ENCODE assay signal across 9 mouse cellular contexts in genomic region chr4:101349413-101349812, GRCm38 (mm10).
DNase-seq lines count a peak whose midpoint lies in the region; ATAC-seq and TF ChIP-seq lines count a peak whose summit lies in the region.
"Had no signal": no experiment of that assay in that cellular context is flagged by ENCODE, and none has a peak within 500 bp of the region (broad histone marks: within the 10 kb centered on the region; RNA-seq: fewer than 3 reads in every experiment).

No protein-coding gene starts in this region.

- H3K36me3 ChIP-seq in kidney, postnatal 0 days (ENCODE audit: insufficient read depth, low read length): peaks cover 9% of the 10 kb centered on the region
- peaks cover 8% of the 10 kb centered on the region for H3K36me3 ChIP-seq in kidney, embryonic 14.5 days (ENCODE audit: control insufficient read depth, insufficient read depth, low read length)
- no peaks in the 10 kb centered on the region for H3K36me3 ChIP-seq in CH12.LX (replicated peaks in 1 of 2; ENCODE audit: control insufficient read depth in 1 of 2, insufficient read depth in 1 of 2, low read length in 1 of 2)

- TF ChIP-seq EP300 in CH12.LX (IDR thresholded peaks at IDR 0.05; ENCODE audit: low read length): no peak

- POLR2A ChIA-PET in Patski (lab: Charles Lee): no interaction called here

- H3K27me3 ChIP-seq in kidney, postnatal 0 days (ENCODE audit: insufficient read depth, low read length): no peaks in the 10 kb centered on the region
- no peaks in the 10 kb centered on the region for H3K27me3 ChIP-seq in kidney, embryonic 14.5 days (ENCODE audit: control insufficient read depth, insufficient read depth, low read length)
- H3K27me3 ChIP-seq in CH12.LX (replicated peaks): peaks cover 5% of the 10 kb centered on the region
- H3K27me3 ChIP-seq in Patski: no peaks in the 10 kb centered on the region
- H3K27me3 ChIP-seq: heart, embryonic 13.5 days; megakaryocyte, embryonic 14.5 days had no signal

- no peak for TF ChIP-seq POLR2A in CH12.LX (IDR thresholded peaks at IDR 0.05; ENCODE audit: low read depth, low read length)
- TF ChIP-seq POLR2A in cortical plate, adult 2 months (IDR thresholded peaks at IDR 0.05; ENCODE audit: extremely low read depth, insufficient read depth, low read length): no peak

- TF ChIP-seq CTCF in kidney, postnatal 0 days (IDR thresholded peaks at IDR 0.05; ENCODE audit: low read depth): peak; percentile 79
- TF ChIP-seq CTCF in CH12.LX (conservative IDR thresholded peaks at IDR 0.05 in 1 of 2, IDR thresholded peaks at IDR 0.05 in 1 of 2; ENCODE audit: low read depth in 2 of 2, low read length in 2 of 2) (peak; percentile 32 to 87; a peak in 2 of 4 replicates), Patski (IDR thresholded peaks at IDR 0.05) (peak; percentile 57)
- peak; percentile 53; the same call in 1 of the 2 replicates for TF ChIP-seq CTCF in cortical plate, adult 2 months (IDR thresholded peaks at IDR 0.05; ENCODE audit: extremely low read depth, insufficient read depth, low read length)

- 13% methylated on average over 4 of the region's 4 CpGs for WGBS in kidney, postnatal 0 days
- 29% methylated on average over 4 of the region's 4 CpGs for WGBS in kidney, embryonic 14.5 days

- CTCF ChIA-PET in Patski (lab: Charles Lee): interaction anchor here (0.7 to 3.3 kb wide), 13 partner anchors 9 to 132 kb away, joined by 3 to 23 read pairs (median 3); no protein-coding TSS in a partner anchor

- no peak overlapping the region for H3K4me2 ChIP-seq in kidney, postnatal 0 days (ENCODE audit: low read length)
- no peak overlapping the region for H3K4me2 ChIP-seq in kidney, embryonic 14.5 days (replicated peaks; ENCODE audit: low read depth, low read length)
- no peak overlapping the region for H3K4me2 ChIP-seq in CH12.LX (ENCODE audit: insufficient read depth, low read depth, poor library complexity, severe bottlenecking)
- H3K4me2 ChIP-seq: heart, embryonic 13.5 days had no signal

- dilution Hi-C loops in CH12.LX (cut with MboI; ENCODE audit: extremely low pct_ligation_motif_present, extremely low pct_unique_long_range_greater_than_20kb, low sequenced_read_pairs): no loop called here

- no peak overlapping the region for H3K4me3 ChIP-seq in kidney, postnatal 0 days (replicated peaks; ENCODE audit: low read depth, low read length)
- H3K4me3 ChIP-seq in kidney, embryonic 14.5 days (ENCODE audit: low read length): no peak overlapping the region
- no peak overlapping the region for H3K4me3 ChIP-seq in CH12.LX (replicated peaks in 1 of 3; ENCODE audit: low read depth in 2 of 3, low read length in 2 of 3, poor library complexity in 1 of 3)
- H3K4me3 ChIP-seq in cortical plate, adult 2 months (ENCODE audit: insufficient read depth, low read length): no peak overlapping the region
- H3K4me3 ChIP-seq: heart, embryonic 13.5 days; megakaryocyte, embryonic 14.5 days had no signal

- H3K9ac ChIP-seq in kidney, postnatal 0 days (ENCODE audit: low read depth, low read length): no peak overlapping the region
- H3K9ac ChIP-seq in kidney, embryonic 14.5 days (ENCODE audit: low read depth, low read length): no peak overlapping the region
- H3K9ac ChIP-seq in CH12.LX (ENCODE audit: insufficient read depth, low read depth): no peak overlapping the region
- H3K9ac ChIP-seq: heart, embryonic 13.5 days had no signal

- ATAC-seq in kidney, postnatal 0 days (replicated peaks; ENCODE audit: low FRiP score, low read depth): no peak
- no peak for ATAC-seq in kidney, embryonic 14.5 days (ENCODE audit: low FRiP score, low TSS enrichment)
- ATAC-seq in Patski: no peak

- no peak overlapping the region for H3K27ac ChIP-seq in kidney, postnatal 0 days
- no peak overlapping the region for H3K27ac ChIP-seq in kidney, embryonic 14.5 days (ENCODE audit: low read depth, low read length)
- no peak overlapping the region for H3K27ac ChIP-seq in CH12.LX (ENCODE audit: insufficient read depth, low read depth)
- H3K27ac ChIP-seq in cortical plate, adult 2 months (ENCODE audit: insufficient read depth, low read length): no peak overlapping the region
- H3K27ac ChIP-seq: heart, embryonic 13.5 days had no signal

- no peaks in the 10 kb centered on the region for H3K4me1 ChIP-seq in kidney, postnatal 0 days (replicated peaks; ENCODE audit: insufficient read depth, low read length)
- peaks cover under 1% of the 10 kb centered on the region; the same call in 1 of the 2 replicates for H3K4me1 ChIP-seq in kidney, embryonic 14.5 days (ENCODE audit: control insufficient read depth, insufficient read depth, low read length)
- 0 out of 4 replicates have a peak, but pooled peaks cover 0 to 3% of the 10 kb centered on the region in 2 experiments for H3K4me1 ChIP-seq in CH12.LX (ENCODE audit: control insufficient read depth in 1 of 2, insufficient read depth in 2 of 2)
- H3K4me1 ChIP-seq in cortical plate, adult 2 months (ENCODE audit: control insufficient read depth, insufficient read depth, low read length): peaks cover 3% of the 10 kb centered on the region

- no peaks in the 10 kb centered on the region for H3K79me2 ChIP-seq in CH12.LX (replicated peaks; ENCODE audit: control insufficient read depth, extremely low read depth, insufficient read depth, poor library complexity, severe bottlenecking)

- no peaks in the 10 kb centered on the region for H3K9me3 ChIP-seq in kidney, postnatal 0 days (replicated peaks; ENCODE audit: low read length)
- no peaks in the 10 kb centered on the region for H3K9me3 ChIP-seq in kidney, embryonic 14.5 days (ENCODE audit: control insufficient read depth, low read length)
- no peaks in the 10 kb centered on the region for H3K9me3 ChIP-seq in CH12.LX (replicated peaks; ENCODE audit: low read length)
- H3K9me3 ChIP-seq: heart, embryonic 13.5 days; megakaryocyte, embryonic 14.5 days had no signal

- in situ Hi-C loops in CH12.LX (cut with MboI; ENCODE audit: low pct_ligation_motif_present, low pct_unique_long_range_greater_than_20kb, low sequenced_read_pairs) (no loop called here), Patski (cut with MboI; ENCODE audit: low pct_unique_long_range_greater_than_20kb) (no loop called here)

- intact Hi-C loops in left cerebral cortex, postnatal 14 days (cut with DNase I): loop anchor here (2.0 kb wide), 1 partner anchor 17 kb away; no protein-coding TSS in a partner anchor

- peak; percentile 80 for DNase-seq in kidney, postnatal 0 days (ENCODE audit: low spot score)
- peak; percentile 64 for DNase-seq in CH12.LX (ENCODE audit: extremely low read depth)
- no peak for DNase-seq in Patski (ENCODE audit: low read depth, low spot score)
- DNase-seq in left cerebral cortex, postnatal 14 days (ENCODE audit: low spot score in 2 of 2): peak; percentile 76 to 80
- peak; percentile 50 to 61 for DNase-seq in spleen, postnatal 36 days (ENCODE audit: low spot score in 2 of 2)

- TF ChIP-seq RAD21 in CH12.LX (IDR thresholded peaks at IDR 0.05; ENCODE audit: low read depth, low read length): peak; percentile 84

TF ChIP-seq in CH12.LX, 34 proteins besides CTCF, POLR2A, EP300 and RAD21:
- TF ChIP-seq ZNF384 (IDR thresholded peaks at IDR 0.05; ENCODE audit: low read depth, low read length) (peak; percentile 64), NELFE (IDR thresholded peaks at IDR 0.05; ENCODE audit: low read depth, low read length) (peak; percentile 26; the same call in 1 of the 2 replicates), BHLHE40 (IDR thresholded peaks at IDR 0.05; ENCODE audit: low read depth, low read length) (peak; percentile 87), SMC3 (IDR thresholded peaks at IDR 0.05; ENCODE audit: low read depth, low read length) (peak; percentile 72), USF2 (conservative IDR thresholded peaks at IDR 0.05; ENCODE audit: low read depth, low read length) (no peak), KAT2A (IDR thresholded peaks at IDR 0.05; ENCODE audit: insufficient replicate concordance, low read length) (no peak), ZKSCAN1 (IDR thresholded peaks at IDR 0.05; ENCODE audit: borderline replicate concordance, low read depth, low read length) (no peak), JUN (IDR thresholded peaks at IDR 0.05; ENCODE audit: insufficient read depth, low read depth, low read length) (no peak), IRF4 (IDR thresholded peaks at IDR 0.05; ENCODE audit: low read depth, low read length) (no peak), TBP (conservative IDR thresholded peaks at IDR 0.05; ENCODE audit: low read depth, low read length) (no peak), E2F4 (IDR thresholded peaks at IDR 0.05; ENCODE audit: insufficient replicate concordance, low read depth, low read length) (0 out of 2 replicates have a peak, but pooled peaks have one; percentile 17), CHD2 (IDR thresholded peaks at IDR 0.05; ENCODE audit: low read length) (no peak), USF1 (IDR thresholded peaks at IDR 0.05; ENCODE audit: low read depth, low read length) (0 out of 2 replicates have a peak, but pooled peaks have one; percentile 3), PAX5 (IDR thresholded peaks at IDR 0.05; ENCODE audit: low read length) (no peak), POLR2AphosphoS2 (IDR thresholded peaks at IDR 0.05; ENCODE audit: low read depth, low read length) (no peak), GABPA (IDR thresholded peaks at IDR 0.05; ENCODE audit: insufficient replicate concordance, low read depth, low read length) (no peak), JUND (conservative IDR thresholded peaks at IDR 0.05; ENCODE audit: low read depth, low read length) (0 out of 2 replicates have a peak, but pooled peaks have one; percentile 16)
